In genomic region chr2:156721554-156722070, GRCm38 (mm10) we compare ENCODE assay signal across 7 mouse cellular contexts. TPM values are rescaled to one million over a fixed set of nuclear protein-coding genes. Genes with fewer than 3 reads are reported as not detected.
DNase-seq lines count a peak whose midpoint lies in the region; ATAC-seq lines count a peak whose summit lies in the region.

No protein-coding gene starts in this region.

- peak; percentile 15 for DNase-seq in thymus, postnatal 14 days
- DNase-seq in thymus, postnatal 25 days: no peak
- no peak for DNase-seq in thymus, postnatal 10 days (ENCODE audit: low spot score in 2 of 2)
- DNase-seq in layer of hippocampus, adult 9-11 months: no peak
- DNase-seq in right cerebral cortex, postnatal 10 days (ENCODE audit: low spot score in 2 of 2): no peak

- H3K9ac ChIP-seq in forebrain, embryonic 15.5 days (replicated peaks): peak overlapping the region; percentile 100
- H3K9ac ChIP-seq in liver, embryonic 16.5 days (ENCODE audit: low read depth, low read length): peak overlapping the region; percentile 84

- WGBS in forebrain, embryonic 15.5 days: 0% methylated on average over 17 of the region's 17 CpGs
- under 1% methylated on average over 17 of the region's 17 CpGs for WGBS in liver, embryonic 16.5 days (ENCODE audit: insufficient replicate concordance)

- H3K4me2 ChIP-seq in forebrain, embryonic 15.5 days (replicated peaks): peak overlapping the region; percentile 78
- peak overlapping the region; percentile 89 for H3K4me2 ChIP-seq in liver, embryonic 16.5 days (ENCODE audit: low read depth, low read length)

- H3K4me1 ChIP-seq in forebrain, embryonic 15.5 days: peaks cover 75% of the 10 kb centered on the region
- peaks cover 47% of the 10 kb centered on the region for H3K4me1 ChIP-seq in liver, embryonic 16.5 days (ENCODE audit: control insufficient read depth, low read depth, low read length)

- H3K36me3 ChIP-seq in forebrain, embryonic 15.5 days: no peaks in the 10 kb centered on the region
- H3K36me3 ChIP-seq in liver, embryonic 16.5 days (ENCODE audit: control insufficient read depth, insufficient read depth): no peaks in the 10 kb centered on the region

- ATAC-seq in forebrain, embryonic 15.5 days (replicated peaks): 0 out of 2 replicates have a peak, but pooled peaks have one; percentile 3
- no peak for ATAC-seq in liver, embryonic 16.5 days (ENCODE audit: low read depth)

- peak overlapping the region; percentile 99 for H3K4me3 ChIP-seq in forebrain, embryonic 15.5 days
- H3K4me3 ChIP-seq in liver, embryonic 16.5 days (ENCODE audit: low read depth, low read length): peak overlapping the region; percentile 84

- H3K27me3 ChIP-seq in forebrain, embryonic 15.5 days: no peaks in the 10 kb centered on the region
- no peaks in the 10 kb centered on the region; the same call in 1 of the 2 replicates for H3K27me3 ChIP-seq in liver, embryonic 16.5 days (ENCODE audit: control insufficient read depth, insufficient read depth, low read depth, low read length)

- peak overlapping the region; percentile 94 for H3K27ac ChIP-seq in forebrain, embryonic 15.5 days (replicated peaks)
- H3K27ac ChIP-seq in liver, embryonic 16.5 days (ENCODE audit: low read length): no peak overlapping the region; the same call in 1 of the 2 replicates

- no peaks in the 10 kb centered on the region for H3K9me3 ChIP-seq in forebrain, embryonic 15.5 days
- H3K9me3 ChIP-seq in liver, embryonic 16.5 days (replicated peaks; ENCODE audit: control insufficient read depth, low read length): no peaks in the 10 kb centered on the region

RNA-seq across cellular contexts. Expression of gene Myl9, which starts 53.6 kb away (rescaled TPM):
- polyA plus RNA-seq in forebrain, embryonic 15.5 days (2015; fragmentation: Nextera tagmentation; extraction: Ambion mirVana): 32.2 and 34.2 TPM in 2 replicates
- polyA plus RNA-seq in liver, embryonic 16.5 days (2015; fragmentation: Nextera tagmentation; extraction: Ambion mirVana): 43.0 and 56.1 TPM in 2 replicates
